Mouse (Mus musculus) Patski (cell line): ENCODE data around the gene Prg3. TPM values are rescaled to one million over a fixed set of nuclear protein-coding genes. Genes with fewer than 3 reads are reported as not detected.

Source experiments
- ATAC-seq: fragments of 100-300 bp; one replicate; pipeline ENCODE4 v1.8.0; 2021
- CTCF ChIA-PET: fragments of 350-600 bp; sonication (Branson Sonifier 250); formaldehyde crosslinking; loops from one replicate; lab custom pipeline; 2022; ENCODE audit warnings: inconsistent platforms; lab: Charles Lee
- POLR2A ChIA-PET: fragments of 350-600 bp; sonication (Branson Sonifier 250); formaldehyde crosslinking; loops from one replicate; lab custom pipeline; 2022; ENCODE audit warnings: antibody characterized with exemption, inconsistent platforms; lab: Charles Lee
- DNase-seq: peaks from one replicate; pipeline ENCODE4 v3.0.0-alpha.2; 2011; ENCODE audit warnings: low read depth, low spot score
- H3K27me3 ChIP-seq: fragments of 371-371 bp; one replicate; pipeline ENCODE4 v1.5.1; 2021
- CTCF ChIP-seq: fragments of 100-300 bp; IDR thresholded peaks from one replicate; pipeline ENCODE4 v1.5.1; 2021
- in situ Hi-C: fragments of 300-500 bp; cut with MboI; formaldehyde crosslinking; loops from 3 replicates; pipeline ENCODE4 v1.11.1; 2018; ENCODE audit warnings: low pct_unique_long_range_greater_than_20kb, mixed read lengths
- polyA plus RNA-seq: library from polyadenylated mRNA; unstranded; gene quantifications from one replicate; pipeline ENCODE4 v1.2.3, GENCODE M21; 2021

Prg3 gene
- polyA plus RNA-seq, 1 experiment from 2014 or later, result not detected

- in situ Hi-C loops, result loop anchor here (25.0 kb wide), 1 partner anchor 574 kb away; no protein-coding TSS in a partner anchor
- POLR2A ChIA-PET, result interaction anchor here (0.6 to 1.6 kb wide), 4 partner anchors 9 to 17 kb away, joined by 3 to 5 read pairs (median 4); no protein-coding TSS in a partner anchor
- DNase-seq (no peak), ATAC-seq (peak; percentile 7)
- TF ChIP-seq CTCF, result no peak
- CTCF ChIA-PET, result interaction anchor here (0.9 to 1.1 kb wide), 2 partner anchors 10 to 87 kb away, joined by 3 read pairs; no protein-coding TSS in a partner anchor
- H3K27me3 ChIP-seq, result no peaks in the 10 kb centered on the region
Observed at GRCm38 (mm10) chr2:85036507-85037046, 48.6 kb downstream of the Prg3 start.

GRCm38 (mm10) chr2:85037047-85038026, 49.3 kb downstream of the Prg3 start, which contains the start of the genes Ssrp1 and P2rx3:
Ssrp1 (plus strand) TSS chr2:85037234.
P2rx3 (minus strand) TSS chr2:85037462.
- in situ Hi-C loops, result loop anchor here (25.0 kb wide), 1 partner anchor 575 kb away; no protein-coding TSS in a partner anchor
- peak; percentile 78 for ATAC-seq

DNA sequence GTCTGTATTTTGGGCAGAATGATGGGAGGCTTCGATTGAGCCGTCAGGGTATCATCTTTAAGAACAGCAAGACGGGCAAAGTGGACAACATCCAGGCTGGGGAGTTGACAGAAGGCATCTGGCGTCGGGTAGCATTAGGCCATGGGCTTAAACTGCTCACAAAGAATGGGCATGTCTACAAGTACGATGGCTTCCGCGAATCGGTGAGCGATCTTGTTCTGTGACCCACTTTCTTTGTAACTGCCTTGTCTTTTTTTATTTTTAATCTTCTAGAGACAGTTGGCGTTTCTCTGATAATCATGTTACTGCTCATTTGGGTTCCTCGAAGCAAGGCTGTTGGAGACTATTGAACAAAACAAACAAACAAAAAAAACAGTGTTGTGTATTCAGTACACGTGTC, 50.3 kb downstream of the Prg3 start:
- in situ Hi-C loops, result loop anchor here (25.0 kb wide), 1 partner anchor 576 kb away; no protein-coding TSS in a partner anchor
- no peak for TF ChIP-seq CTCF

More at GRCm38 (mm10) chr2:85037047-85038026, 49.3 kb downstream of the Prg3 start, which contains the start of the genes Ssrp1 and P2rx3:
- POLR2A ChIA-PET, result interaction anchor here (0.6 to 1.6 kb wide), 4 partner anchors 10 to 206 kb away, joined by 3 to 5 read pairs (median 4); no protein-coding TSS in a partner anchor
- CTCF ChIA-PET, result interaction anchor here (0.9 to 1.1 kb wide), 2 partner anchors 9 to 86 kb away, joined by 3 read pairs; no protein-coding TSS in a partner anchor
- no peak for TF ChIP-seq CTCF
- no peak for DNase-seq
- no peaks in the 10 kb centered on the region for H3K27me3 ChIP-seq

More for the DNA sequence above, 50.3 kb downstream of the Prg3 start:
- POLR2A ChIA-PET, result no interaction called here
- no peak for ATAC-seq
- CTCF ChIA-PET, result no interaction called here
- no peaks in the 10 kb centered on the region for H3K27me3 ChIP-seq
- DNase-seq, result no peak

Other genes starting within 250 kb of the Prg3 start
- 3.1 TPM for gene Gm19426, start 244.6 kb upstream of the Prg3 start, polyA plus RNA-seq
- 0.14 TPM for gene Serping1, start 212.8 kb upstream of the Prg3 start, polyA plus RNA-seq
- gene Ube2l6, start 189.4 kb upstream of the Prg3 start, polyA plus RNA-seq, result 4.7 TPM
- not detected for gene Smtnl1, start 165.6 kb upstream of the Prg3 start, polyA plus RNA-seq
- gene Timm10, start 161.2 kb upstream of the Prg3 start, polyA plus RNA-seq, result 56.5 TPM
- 0.22 TPM for gene Slc43a1, start 149.4 kb upstream of the Prg3 start, polyA plus RNA-seq
- 0.82 TPM for gene Rtn4rl2, start 101.5 kb upstream of the Prg3 start, polyA plus RNA-seq
- not detected for gene Slc43a3, start 51.6 kb upstream of the Prg3 start, polyA plus RNA-seq
- gene Prg2, start 7.8 kb upstream of the Prg3 start, polyA plus RNA-seq, result not detected
- 224 TPM for gene Ssrp1, start 49.0 kb downstream of the Prg3 start, polyA plus RNA-seq
- 0.27 TPM for gene P2rx3, start 49.2 kb downstream of the Prg3 start, polyA plus RNA-seq
- gene Tnks1bp1, start 59.8 kb downstream of the Prg3 start, polyA plus RNA-seq, result 105 TPM
- 0.12 TPM for gene Aplnr, start 148.0 kb downstream of the Prg3 start, polyA plus RNA-seq
- gene Lrrc55, start 209.0 kb downstream of the Prg3 start, polyA plus RNA-seq, result 0.03 TPM